Mouse (Mus musculus): ENCODE results near the gene Sf3b2.

DNA sequence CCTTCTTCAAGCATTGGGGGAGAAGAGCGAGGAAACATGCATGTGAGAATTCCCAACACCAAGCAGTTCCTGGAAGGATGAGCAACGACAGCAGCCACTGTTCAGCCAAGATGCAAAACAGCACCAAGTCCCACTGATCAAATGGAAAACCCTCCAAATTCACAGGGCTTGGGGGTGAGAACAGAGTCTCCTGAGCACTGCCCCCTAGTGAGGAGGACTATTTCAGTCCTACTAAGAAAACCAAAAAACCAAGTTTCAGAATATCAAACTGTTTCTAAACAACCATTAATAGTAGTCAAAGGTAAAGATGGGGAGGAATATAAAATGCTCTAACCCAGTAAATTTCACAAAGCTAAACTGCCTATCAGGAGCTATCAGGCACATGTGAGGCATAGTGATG is 18.7 kb downstream of the Sf3b2 start:
- TF ChIP-seq POLR2A (IDR thresholded peaks at IDR 0.05; ENCODE audit: insufficient read depth, low read depth, low read length) (no peak), CTCF (IDR thresholded peaks at IDR 0.05) (peak; percentile 26)

Measured in heart, adult 2 months (tissue).